Mouse (Mus musculus) heart, postnatal 0 days (tissue): ENCODE results near the gene Cpt2.

ENCODE experiments used
- CTCF ChIP-seq: IDR thresholded peaks from 2 replicates; pipeline ENCODE4 v1.5.1; 2016; ENCODE audit warnings: antibody characterized with exemption, control low read depth, low read depth
- EP300 ChIP-seq: IDR thresholded peaks from 2 replicates; pipeline ENCODE4 v1.6.1; 2016; ENCODE audit warnings: antibody characterized with exemption, low read depth

- TF ChIP-seq CTCF (no peak), EP300 (no peak)
These were observed 41.8 kb downstream of the Cpt2 start for GRCm38 (mm10) chr4:107881631-107882030.
